Mouse (Mus musculus) splenic B cell, adult 2 months (primary cell): ENCODE results near the gene Rars2.

Experiments used
- DNase-seq: peaks from one replicate; pipeline ENCODE4 v3.0.0-alpha.2; 2011; ENCODE audit warnings: low read depth, low spot score
- H3K27me3 ChIP-seq: 2 replicates; pipeline ENCODE4 v1.6.1; 2012; ENCODE audit warnings: mild to moderate bottlenecking, low read length, moderate library complexity, mixed read lengths; ENCODE audit not compliant: control insufficient read depth, poor library complexity, insufficient read depth, severe bottlenecking
- H3K36me3 ChIP-seq: 2 replicates; pipeline ENCODE4 v1.6.1; 2012; ENCODE audit warnings: mild to moderate bottlenecking, low read length, moderate library complexity, mixed read lengths; ENCODE audit not compliant: control insufficient read depth, poor library complexity, insufficient read depth, severe bottlenecking

Rars2 gene

DNA sequence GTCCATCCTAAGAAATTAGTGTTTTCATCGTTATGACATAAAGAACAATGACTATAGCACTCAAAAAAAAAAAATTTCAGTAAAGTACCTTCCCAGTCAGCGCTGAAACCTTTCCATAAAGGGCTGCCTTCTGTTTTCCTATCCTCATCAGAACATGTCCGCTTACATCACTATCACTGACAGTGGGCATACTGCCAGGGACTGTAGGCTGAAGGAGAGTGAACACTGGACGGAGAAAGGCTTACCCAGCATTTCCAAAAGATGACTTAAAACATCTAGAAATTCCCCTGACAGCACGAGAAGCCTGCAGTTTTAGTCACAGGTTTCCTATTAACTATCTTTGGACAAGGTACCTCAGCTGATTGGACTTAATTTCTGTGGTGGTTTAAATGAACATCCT, 59.0 kb downstream of the Rars2 start:
- Histone ChIP-seq H3K27me3 (no peaks in the 10 kb centered on the region), H3K36me3 (peaks cover 2% of the 10 kb centered on the region; the same call in 1 of the 2 replicates)
- no peak for DNase-seq

DNA sequence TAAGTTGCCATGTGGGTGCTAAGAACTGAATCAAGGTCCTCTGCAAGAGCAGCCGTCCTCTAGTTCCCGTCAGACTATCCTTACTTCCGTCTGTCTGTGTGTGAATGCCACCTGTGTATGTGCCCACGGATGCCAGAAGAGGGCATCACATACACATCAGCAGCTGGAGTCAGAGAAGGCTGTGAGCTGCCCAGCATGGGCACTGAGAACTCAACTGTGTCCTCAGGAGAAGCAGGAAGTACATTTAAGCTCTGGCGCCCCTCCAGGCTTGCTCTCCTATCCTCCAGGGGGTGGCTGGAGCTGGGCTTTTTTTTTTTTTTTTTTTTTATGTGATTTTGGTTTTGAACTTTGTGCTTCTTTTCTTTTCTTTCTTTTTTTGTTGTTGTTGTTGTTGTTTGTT, 65.8 kb downstream of the Rars2 start:
- H3K27me3 ChIP-seq = no peaks in the 10 kb centered on the region
- H3K36me3 ChIP-seq = peaks cover 2% of the 10 kb centered on the region; the same call in 1 of the 2 replicates
- DNase-seq = peak; percentile 13

DNA sequence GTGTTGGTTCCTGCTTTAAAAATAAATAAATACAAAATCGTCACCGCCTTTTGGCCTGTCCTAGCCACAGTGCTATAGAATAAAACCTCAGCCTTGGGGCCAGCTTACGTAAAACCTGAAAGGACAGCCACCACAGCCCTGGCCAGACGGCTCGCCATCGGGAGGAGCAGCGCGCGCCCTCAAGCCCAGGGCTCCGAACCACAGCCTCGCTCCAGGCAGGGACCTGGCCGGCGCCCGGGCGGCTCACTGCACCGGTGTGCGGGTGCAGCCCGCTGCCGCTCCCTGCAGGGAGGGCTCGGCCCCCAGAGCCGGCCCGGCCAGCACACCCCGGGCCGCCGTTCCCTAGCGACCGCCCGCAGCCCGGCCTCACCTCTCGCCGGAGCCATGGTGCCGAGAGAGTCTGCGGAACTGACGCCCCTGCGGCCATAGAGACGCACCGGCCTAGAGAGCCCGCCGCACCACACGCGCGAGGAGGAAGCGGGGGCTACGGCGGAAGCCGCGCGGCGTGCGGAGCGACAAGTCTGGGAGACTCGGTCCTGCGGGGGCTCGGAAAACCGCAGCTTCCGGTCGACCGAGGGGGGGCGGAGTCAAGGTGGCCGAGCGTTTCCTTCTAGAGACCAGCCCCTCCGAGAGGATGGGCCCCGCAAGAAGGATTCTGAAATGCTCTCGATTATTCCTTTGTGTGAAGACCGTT, 72.3 kb downstream of the Rars2 start, which contains the start of gene Slc35a1:
Slc35a1 (minus strand) TSS at position 565 of the 694 bp plus-strand sequence.
- peak; percentile 94 for DNase-seq
- H3K36me3 ChIP-seq = no peaks in the 10 kb centered on the region
- no peaks in the 10 kb centered on the region for H3K27me3 ChIP-seq

DNA sequence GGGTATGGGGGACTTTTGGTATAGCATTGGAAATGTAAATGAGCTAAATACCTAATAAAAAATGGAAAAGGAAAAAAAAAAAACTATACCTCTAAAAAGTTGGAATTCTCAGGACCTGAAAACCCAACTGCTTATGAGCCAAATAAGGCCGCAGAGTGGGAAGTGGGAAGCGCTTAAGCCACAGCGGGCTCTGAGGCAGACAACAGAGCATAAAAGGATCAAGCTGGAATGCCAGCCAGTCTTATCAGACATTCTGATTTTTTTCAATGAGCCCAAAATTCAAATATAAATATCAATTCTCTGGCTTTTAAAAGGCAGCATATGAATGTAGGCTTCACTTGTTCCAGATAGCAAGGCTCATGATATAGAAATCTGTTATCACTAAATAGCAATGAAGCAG, 73.3 kb downstream of the Rars2 start:
- no peaks in the 10 kb centered on the region for H3K36me3 ChIP-seq
- DNase-seq = no peak
- no peaks in the 10 kb centered on the region for H3K27me3 ChIP-seq

DNA sequence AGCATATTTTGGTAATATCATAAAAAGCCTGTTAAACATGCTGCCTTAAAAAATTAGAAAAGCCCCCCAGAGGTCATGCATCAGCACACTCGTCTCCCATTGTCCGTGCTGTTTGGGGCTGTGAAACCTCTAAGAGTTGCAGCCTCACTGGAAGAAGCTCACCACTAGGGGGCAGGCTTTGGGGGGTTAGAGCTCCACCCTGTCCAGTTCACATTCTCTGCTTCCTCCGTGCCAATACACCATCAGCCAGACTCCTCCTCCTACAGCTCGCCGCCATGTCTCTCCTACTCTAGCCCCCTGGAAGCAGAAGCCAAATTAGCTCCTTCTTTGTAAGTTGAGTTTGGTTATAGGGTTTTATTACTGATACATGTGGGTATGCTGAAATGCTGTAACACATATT, 86.8 kb downstream of the Rars2 start:
- H3K27me3 ChIP-seq = no peaks in the 10 kb centered on the region
- peak; percentile 65 for DNase-seq
- no peaks in the 10 kb centered on the region for H3K36me3 ChIP-seq

DNA sequence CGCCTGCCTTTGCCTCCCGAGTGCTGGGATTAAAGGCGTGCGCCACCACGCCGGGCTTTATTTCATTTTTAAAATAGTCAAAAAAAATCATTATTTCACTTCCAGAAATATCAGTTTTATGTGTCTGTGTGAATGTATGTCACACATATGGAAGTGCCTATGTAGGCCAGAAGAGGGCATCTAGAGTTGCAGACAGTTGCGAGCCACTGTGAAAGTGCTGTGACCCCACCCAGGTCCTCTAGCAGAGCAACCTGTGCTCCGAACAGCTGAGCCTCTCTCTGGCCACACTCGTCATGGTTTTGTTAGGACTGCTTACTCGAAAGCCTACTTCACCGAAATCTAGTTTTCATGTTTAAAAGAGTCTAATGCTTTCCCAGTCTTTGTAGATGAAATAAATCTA, 87.5 kb downstream of the Rars2 start:
- DNase-seq = no peak
- Histone ChIP-seq H3K27me3 (no peaks in the 10 kb centered on the region), H3K36me3 (no peaks in the 10 kb centered on the region)

DNA sequence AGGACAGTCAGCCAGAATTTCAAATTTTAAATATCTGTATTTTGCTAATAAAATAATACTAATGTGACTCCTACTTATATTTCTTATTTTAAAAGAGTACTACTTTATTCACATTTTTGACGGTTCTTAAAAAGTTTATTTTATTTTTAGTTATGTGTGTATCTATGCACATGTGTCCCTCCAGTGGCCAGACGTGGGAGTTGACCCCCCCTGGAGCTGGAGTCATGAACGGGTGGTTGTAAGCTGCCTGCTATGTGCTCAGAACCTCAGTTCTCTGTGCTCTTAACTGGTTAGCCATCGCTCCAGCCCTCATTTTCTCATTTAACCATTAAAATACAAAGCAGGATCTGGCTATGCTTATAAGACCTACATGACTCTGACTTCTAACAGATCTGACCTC, 88.3 kb downstream of the Rars2 start:
- no peaks in the 10 kb centered on the region for H3K27me3 ChIP-seq
- DNase-seq = no peak

DNA sequence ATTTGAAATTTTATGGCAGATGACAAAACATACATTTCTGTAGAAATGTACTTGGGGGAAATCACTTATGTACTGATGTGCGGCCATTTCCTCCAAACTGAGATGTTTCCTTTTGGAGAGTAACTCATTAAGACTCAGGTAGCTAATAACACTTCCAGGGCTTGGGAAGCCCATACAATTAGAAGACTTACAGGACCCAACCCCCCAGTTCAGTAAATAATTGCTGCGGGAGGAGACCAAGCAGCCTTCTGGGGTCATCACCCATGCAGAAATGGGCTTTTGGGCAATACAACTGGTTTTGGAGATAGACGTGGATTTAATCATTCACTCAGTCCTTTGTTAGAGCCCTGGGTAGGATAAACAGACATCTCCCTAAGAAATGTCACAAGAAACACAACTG, 92.5 kb downstream of the Rars2 start:
- H3K27me3 ChIP-seq = no peaks in the 10 kb centered on the region
- no peaks in the 10 kb centered on the region for H3K36me3 ChIP-seq
- no peak for DNase-seq

More for the DNA sequence above, 88.3 kb downstream of the Rars2 start:
- H3K36me3 ChIP-seq = no peaks in the 10 kb centered on the region

DNA sequence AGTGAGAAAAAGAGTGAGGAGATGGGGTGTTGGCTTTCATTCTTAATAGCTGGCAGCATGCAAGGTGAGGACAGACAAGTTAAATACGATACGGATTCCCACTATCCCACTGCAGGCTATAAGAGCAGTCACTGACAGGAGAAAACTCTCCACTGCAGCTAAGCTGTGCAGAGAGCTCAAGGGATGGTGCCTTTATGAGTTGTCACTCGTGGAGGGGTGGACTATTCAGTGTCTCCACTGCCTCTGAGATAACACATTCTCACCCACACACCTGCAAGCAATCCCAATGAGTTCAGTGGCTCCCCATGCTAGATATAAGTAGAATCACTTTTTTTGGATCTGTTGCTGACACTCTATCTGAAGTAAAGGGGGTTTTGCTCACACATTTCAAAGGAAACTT, 93.4 kb downstream of the Rars2 start:
- Histone ChIP-seq H3K27me3 (no peaks in the 10 kb centered on the region), H3K36me3 (no peaks in the 10 kb centered on the region)
- no peak for DNase-seq
